Mouse (Mus musculus) liver, embryonic 12.5 days (tissue): ENCODE data around the gene Slc35e4. TPM values are rescaled to one million over a fixed set of nuclear protein-coding genes. Genes with fewer than 3 reads are reported as not detected.

ENCODE experiments used
- ATAC-seq: fragments of 200-750 bp; cut with Nextera tagmentation; 2 replicates; pipeline ENCODE4 v1.8.0; 2017; ENCODE audit warnings: moderate number of reproducible peaks, mild to moderate bottlenecking, moderate library complexity
- H3K27ac ChIP-seq: fragments of 300-500 bp; sonication (generic); 2 replicates; pipeline ENCODE4 v1.5.1; 2016; ENCODE audit warnings: mild to moderate bottlenecking
- H3K27me3 ChIP-seq: fragments of 300-500 bp; sonication (generic); replicated peaks from 2 replicates; pipeline ENCODE4 v1.6.1; 2016; ENCODE audit warnings: mild to moderate bottlenecking, moderate library complexity
- H3K36me3 ChIP-seq: fragments of 300-500 bp; sonication (generic); 2 replicates; pipeline ENCODE4 v1.6.1; 2016; ENCODE audit warnings: mild to moderate bottlenecking, moderate library complexity
- H3K4me1 ChIP-seq: fragments of 300-500 bp; sonication (generic); 2 replicates; pipeline ENCODE4 v1.6.1; 2016
- H3K4me2 ChIP-seq: fragments of 300-500 bp; sonication (generic); 2 replicates; pipeline ENCODE4 v1.6.1; 2016; ENCODE audit warnings: mild to moderate bottlenecking, moderate library complexity
- H3K4me3 ChIP-seq: fragments of 300-500 bp; sonication (generic); 2 replicates; pipeline ENCODE4 v1.5.1; 2016; ENCODE audit warnings: mild to moderate bottlenecking, moderate library complexity
- H3K9ac ChIP-seq: fragments of 300-500 bp; sonication (generic); 2 replicates; pipeline ENCODE4 v1.6.1; 2016; ENCODE audit warnings: mild to moderate bottlenecking, moderate library complexity
- H3K9me3 ChIP-seq: fragments of 300-500 bp; sonication (generic); replicated peaks from 2 replicates; pipeline ENCODE4 v1.6.1; 2016; ENCODE audit warnings: mild to moderate bottlenecking, moderate library complexity
- WGBS: fragments of 180-500 bp; shearing (Covaris S2); methylation state at CpG from one replicate; pipeline ENCODE4 v1.1.7; 2016; ENCODE audit not compliant: insufficient replicate concordance; 5-methylcytosine and 5-hydroxymethylcytosine counted together
- polyA plus RNA-seq: library from polyadenylated mRNA; unstranded; fragments of >200 nt; fragmentation: Nextera tagmentation; extraction: Ambion mirVana; gene quantifications from 2 replicates; pipeline ENCODE4 v1.2.1, GENCODE M21; 2016

Slc35e4 gene
- polyA plus RNA-seq, 1 experiment from 2014 or later: 0.86 TPM

- no peaks in the 10 kb centered on the region for H3K9me3 ChIP-seq
- no peak overlapping the region for H3K4me3 ChIP-seq
- H3K27me3 ChIP-seq: peaks cover 6% of the 10 kb centered on the region; the same call in 1 of the 2 replicates
- H3K4me1 ChIP-seq: peaks cover 25% of the 10 kb centered on the region
- no peak overlapping the region for H3K4me2 ChIP-seq
- WGBS: 57% methylated on average over 4 of the region's 4 CpGs
- H3K36me3 ChIP-seq: no peaks in the 10 kb centered on the region
- no peak overlapping the region for H3K27ac ChIP-seq
- no peak overlapping the region for H3K9ac ChIP-seq
- ATAC-seq: no peak
Observed at GRCm38 (mm10) chr11:3935135-3935534, 20.7 kb upstream of the Slc35e4 start.

GRCm38 (mm10) chr11:3933756-3934285 is 19.4 kb upstream of the Slc35e4 start:
- no peaks in the 10 kb centered on the region for H3K36me3 ChIP-seq
- H3K9ac ChIP-seq: no peak overlapping the region
- H3K4me2 ChIP-seq: no peak overlapping the region
- no peak for ATAC-seq
- no peak overlapping the region for H3K27ac ChIP-seq
- no peaks in the 10 kb centered on the region for H3K9me3 ChIP-seq
- peaks cover 6% of the 10 kb centered on the region for H3K27me3 ChIP-seq
- H3K4me3 ChIP-seq: no peak overlapping the region
- WGBS: 80% methylated on average over 9 of the region's 9 CpGs
- H3K4me1 ChIP-seq: peaks cover 28% of the 10 kb centered on the region

- Histone ChIP-seq H3K9ac (peak within 1 kb of the TSS; percentile 65), H3K4me3 (peak within 1 kb of the TSS; percentile 61), H3K27ac (0 out of 2 replicates have a peak within 1 kb of the TSS, but pooled peaks have one; percentile 18), H3K4me1 (peaks cover 28% of the 10 kb centered on the region), H3K4me2 (peak within 1 kb of the TSS; percentile 78), H3K36me3 (no peaks in the 10 kb centered on the region), H3K27me3 (no peaks in the 10 kb centered on the region; the same call in 1 of the 2 replicates), H3K9me3 (no peaks in the 10 kb centered on the region)
- ATAC-seq: peak; percentile 84
- under 1% methylated on average over 26 of the region's 26 CpGs for WGBS
Observed at GRCm38 (mm10) chr11:3931511-3932211, 17.2 kb upstream of the Slc35e4 start, which contains the start of gene Tcn2. TSS of gene Tcn2 (minus strand) at chr11:3932159.

- WGBS: 26% methylated on average over 6 of the region's 6 CpGs
- no peaks in the 10 kb centered on the region for H3K9me3 ChIP-seq
- peak overlapping the region; percentile 65 for H3K9ac ChIP-seq
- no peak overlapping the region for H3K27ac ChIP-seq
- no peaks in the 10 kb centered on the region; the same call in 1 of the 2 replicates for H3K27me3 ChIP-seq
- no peak for ATAC-seq
- H3K4me2 ChIP-seq: peak overlapping the region; percentile 78
- 0 out of 2 replicates have a peak, but pooled peaks cover under 1% of the 10 kb centered on the region for H3K36me3 ChIP-seq
- H3K4me1 ChIP-seq: peaks cover 28% of the 10 kb centered on the region
- H3K4me3 ChIP-seq: peak overlapping the region; percentile 61
Observed at GRCm38 (mm10) chr11:3930931-3931330, 16.5 kb upstream of the Slc35e4 start.

- H3K27ac ChIP-seq: no peak overlapping the region
- H3K9me3 ChIP-seq: no peaks in the 10 kb centered on the region
- peaks cover 28% of the 10 kb centered on the region for H3K4me1 ChIP-seq
- no peak for ATAC-seq
- H3K4me3 ChIP-seq: no peak overlapping the region
- H3K9ac ChIP-seq: no peak overlapping the region
- 0 out of 2 replicates have a peak, but pooled peaks cover 3% of the 10 kb centered on the region for H3K36me3 ChIP-seq
- WGBS: 32% methylated on average over 4 of the region's 4 CpGs
- no peaks in the 10 kb centered on the region; the same call in 1 of the 2 replicates for H3K27me3 ChIP-seq
- H3K4me2 ChIP-seq: no peak overlapping the region
Observed at GRCm38 (mm10) chr11:3930019-3930418, 15.6 kb upstream of the Slc35e4 start.

- H3K4me2 ChIP-seq: no peak overlapping the region
- WGBS: 78% methylated on average over 10 of the region's 10 CpGs
- no peaks in the 10 kb centered on the region for H3K9me3 ChIP-seq
- H3K4me1 ChIP-seq: peaks cover 9% of the 10 kb centered on the region
- ATAC-seq: no peak
- H3K27ac ChIP-seq: no peak overlapping the region
- no peak overlapping the region for H3K4me3 ChIP-seq
- H3K27me3 ChIP-seq: no peaks in the 10 kb centered on the region; the same call in 1 of the 2 replicates
- no peak overlapping the region for H3K9ac ChIP-seq
- H3K36me3 ChIP-seq: 0 out of 2 replicates have a peak, but pooled peaks cover 9% of the 10 kb centered on the region
Observed at GRCm38 (mm10) chr11:3925916-3926315, 11.5 kb upstream of the Slc35e4 start.

- 83% methylated on average over 6 of the region's 6 CpGs for WGBS
- no peaks in the 10 kb centered on the region for H3K27me3 ChIP-seq
- H3K36me3 ChIP-seq: 0 out of 2 replicates have a peak, but pooled peaks cover 9% of the 10 kb centered on the region
- H3K4me2 ChIP-seq: no peak overlapping the region
- H3K4me3 ChIP-seq: no peak overlapping the region
- H3K4me1 ChIP-seq: no peaks in the 10 kb centered on the region
- no peak overlapping the region for H3K27ac ChIP-seq
- no peak for ATAC-seq
- H3K9ac ChIP-seq: no peak overlapping the region
- H3K9me3 ChIP-seq: no peaks in the 10 kb centered on the region
Observed at GRCm38 (mm10) chr11:3922731-3923130, 8.3 kb upstream of the Slc35e4 start.

- no peak overlapping the region for H3K4me2 ChIP-seq
- H3K4me3 ChIP-seq: no peak overlapping the region
- no peak overlapping the region for H3K27ac ChIP-seq
- no peaks in the 10 kb centered on the region for H3K4me1 ChIP-seq
- H3K9me3 ChIP-seq: no peaks in the 10 kb centered on the region
- H3K9ac ChIP-seq: no peak overlapping the region
- ATAC-seq: no peak
- no peaks in the 10 kb centered on the region for H3K27me3 ChIP-seq
- WGBS: 82% methylated on average over 9 of the region's 9 CpGs
- H3K36me3 ChIP-seq: 0 out of 2 replicates have a peak, but pooled peaks cover 9% of the 10 kb centered on the region
Observed at GRCm38 (mm10) chr11:3922115-3922514, 7.7 kb upstream of the Slc35e4 start.

- Histone ChIP-seq H3K4me1 (no peaks in the 10 kb centered on the region), H3K9me3 (no peaks in the 10 kb centered on the region), H3K27me3 (0 out of 2 replicates have a peak, but pooled peaks cover 2% of the 10 kb centered on the region), H3K4me2 (no peak overlapping the region), H3K9ac (no peak overlapping the region), H3K27ac (no peak overlapping the region), H3K36me3 (0 out of 2 replicates have a peak, but pooled peaks cover 9% of the 10 kb centered on the region), H3K4me3 (no peak overlapping the region)
- 29% methylated on average over 8 of the region's 8 CpGs for WGBS
- ATAC-seq: peak; percentile 58; the same call in 1 of the 2 replicates
Observed at GRCm38 (mm10) chr11:3921281-3921850, 6.9 kb upstream of the Slc35e4 start.

- no peak overlapping the region for H3K27ac ChIP-seq
- no peak overlapping the region for H3K4me2 ChIP-seq
- ATAC-seq: no peak
- no peaks in the 10 kb centered on the region for H3K9me3 ChIP-seq
- H3K9ac ChIP-seq: no peak overlapping the region
- no peaks in the 10 kb centered on the region for H3K4me1 ChIP-seq
- H3K4me3 ChIP-seq: no peak overlapping the region
- H3K36me3 ChIP-seq: 0 out of 2 replicates have a peak, but pooled peaks cover 6% of the 10 kb centered on the region
- peaks cover 7% of the 10 kb centered on the region; the same call in 1 of the 2 replicates for H3K27me3 ChIP-seq
- WGBS: 73% methylated on average over 7 of the region's 7 CpGs
Observed at GRCm38 (mm10) chr11:3920476-3920875, 6.0 kb upstream of the Slc35e4 start.

- Histone ChIP-seq H3K9me3 (no peaks in the 10 kb centered on the region), H3K27me3 (peaks cover 22% of the 10 kb centered on the region), H3K36me3 (0 out of 2 replicates have a peak, but pooled peaks cover 6% of the 10 kb centered on the region), H3K4me3 (no peak overlapping the region), H3K9ac (no peak overlapping the region), H3K4me1 (peaks cover 8% of the 10 kb centered on the region), H3K27ac (no peak overlapping the region), H3K4me2 (no peak overlapping the region)
- no peak for ATAC-seq
- WGBS: 39% methylated on average over 1 of the region's 1 CpGs
Observed at GRCm38 (mm10) chr11:3918738-3919137, 4.3 kb upstream of the Slc35e4 start.
